Mouse (Mus musculus) stomach, embryonic 14.5 days (tissue): ENCODE results near the gene Nudt13. TPM values are rescaled to one million over a fixed set of nuclear protein-coding genes. Genes with fewer than 3 reads are reported as not detected.
A peak's percentile ranks its signal among the peaks of the same experiment; 100 is the strongest.

Experiments used
- ATAC-seq: fragments of 200-750 bp; cut with Nextera tagmentation; 2 replicates; pipeline ENCODE4 v1.8.0; 2017; ENCODE audit warnings: low read depth, moderate TSS enrichment; ENCODE audit not compliant: insufficient number of reproducible peaks, insufficient read depth, low FRiP score
- H3K27ac ChIP-seq: fragments of 300-500 bp; sonication (generic); 2 replicates; pipeline ENCODE4 v1.5.1; 2014; ENCODE audit warnings: mild to moderate bottlenecking, low read length, moderate library complexity, mixed read lengths
- H3K27me3 ChIP-seq: fragments of 300-500 bp; sonication (generic); 2 replicates; pipeline ENCODE4 v1.6.1; 2014; ENCODE audit warnings: low read length, control low read depth, mixed read lengths; ENCODE audit not compliant: control insufficient read depth, insufficient read depth
- H3K36me3 ChIP-seq: fragments of 300-500 bp; sonication (generic); 2 replicates; pipeline ENCODE4 v1.6.1; 2014; ENCODE audit warnings: mild to moderate bottlenecking, control low read depth, low read length, moderate library complexity, mixed read lengths; ENCODE audit not compliant: control insufficient read depth, insufficient read depth
- H3K4me1 ChIP-seq: fragments of 300-500 bp; sonication (generic); 2 replicates; pipeline ENCODE4 v1.6.1; 2014; ENCODE audit warnings: low read length, control low read depth, mixed read lengths; ENCODE audit not compliant: control insufficient read depth, insufficient read depth
- H3K4me2 ChIP-seq: fragments of 300-500 bp; sonication (generic); replicated peaks from 2 replicates; pipeline ENCODE4 v1.6.1; 2014; ENCODE audit warnings: low read depth, low read length, control low read depth
- H3K4me3 ChIP-seq: fragments of 300-500 bp; sonication (generic); 2 replicates; pipeline ENCODE4 v1.5.1; 2014; ENCODE audit warnings: low read depth, low read length, control low read depth
- H3K9ac ChIP-seq: fragments of 300-500 bp; sonication (generic); replicated peaks from 2 replicates; pipeline ENCODE4 v1.6.1; 2014; ENCODE audit warnings: low read depth, mild to moderate bottlenecking, control low read depth, low read length, moderate library complexity, mixed read lengths
- H3K9me3 ChIP-seq: fragments of 300-500 bp; sonication (generic); 2 replicates; pipeline ENCODE4 v1.6.1; 2016; ENCODE audit warnings: low read depth, low read length, control low read depth; ENCODE audit not compliant: control insufficient read depth
- WGBS: fragments of 180-500 bp; shearing (Covaris S2); extraction: QIAGEN DNeasy Blood & Tissue Kit; methylation state at CpG from one replicate; pipeline ENCODE4 v1.1.7; 2014; 5-methylcytosine and 5-hydroxymethylcytosine counted together
- polyA plus RNA-seq: library from polyadenylated mRNA; unstranded; fragments of >200 nt; fragmentation: Nextera tagmentation; extraction: Ambion mirVana; gene quantifications from 2 replicates; pipeline ENCODE4 v1.2.1, GENCODE M21; 2014

The Nudt13 gene
- polyA plus RNA-seq, 1 experiment from 2014 or later: 21.1 TPM

- H3K27me3 ChIP-seq: no peaks in the 10 kb centered on the region
- H3K27ac ChIP-seq: no peak overlapping the region
- H3K36me3 ChIP-seq: peaks cover 30% of the 10 kb centered on the region
- H3K4me1 ChIP-seq: no peaks in the 10 kb centered on the region
- no peak for ATAC-seq
- no peak overlapping the region for H3K4me2 ChIP-seq
- H3K9me3 ChIP-seq: no peaks in the 10 kb centered on the region
- no peak overlapping the region for H3K4me3 ChIP-seq
- H3K9ac ChIP-seq: no peak overlapping the region
- WGBS: 75% methylated on average over 3 of the region's 3 CpGs
Observed at GRCm38 (mm10) chr14:20319420-20319819, 24.9 kb downstream of the Nudt13 start.

DNA sequence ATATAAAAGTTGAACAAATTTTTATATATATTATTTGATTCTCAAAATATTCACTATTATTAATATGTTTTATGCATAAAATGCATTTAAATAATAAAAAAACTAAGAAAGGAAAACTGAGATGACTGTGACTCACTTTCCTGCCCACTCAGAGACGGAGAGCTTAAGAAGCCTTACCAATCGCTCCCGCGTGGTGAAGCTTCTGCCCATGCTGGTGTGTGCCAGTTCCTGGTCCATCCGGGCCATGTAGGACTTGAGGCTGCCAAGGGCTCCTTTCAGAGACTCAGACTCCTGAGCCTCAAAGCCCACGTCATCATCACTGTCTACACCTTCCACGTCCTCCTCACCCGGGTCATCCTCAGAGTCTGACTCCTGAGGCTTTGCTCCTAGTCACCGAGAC is 29.7 kb downstream of the Nudt13 start:
- H3K4me1 ChIP-seq: no peaks in the 10 kb centered on the region
- H3K27me3 ChIP-seq: no peaks in the 10 kb centered on the region
- H3K27ac ChIP-seq: no peak overlapping the region
- H3K4me2 ChIP-seq: no peak overlapping the region
- H3K36me3 ChIP-seq: peaks cover 44% of the 10 kb centered on the region
- no peak for ATAC-seq
- H3K9ac ChIP-seq: no peak overlapping the region
- H3K4me3 ChIP-seq: no peak overlapping the region
- WGBS: 96% methylated on average over 9 of the region's 9 CpGs
- no peaks in the 10 kb centered on the region for H3K9me3 ChIP-seq

DNA sequence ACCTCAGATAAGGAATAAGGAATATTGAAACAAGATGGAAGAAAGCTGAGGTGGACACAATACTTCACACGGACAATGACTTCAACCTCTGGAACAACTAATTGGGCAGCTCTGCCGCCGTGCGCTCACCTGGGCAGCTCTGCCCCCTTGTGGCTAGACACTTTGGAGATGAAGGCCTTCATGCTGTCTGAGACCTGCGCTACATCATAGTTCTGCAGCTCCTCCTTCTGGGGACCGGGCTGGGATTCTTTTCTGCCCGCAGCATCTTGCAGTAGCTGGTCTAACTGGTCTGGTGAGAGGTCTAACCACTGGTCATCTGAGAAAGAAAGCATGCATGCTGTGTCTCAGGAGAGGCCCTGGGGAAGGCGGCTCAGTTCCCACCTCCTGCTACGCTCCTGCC is 34.0 kb downstream of the Nudt13 start:
- no peak for ATAC-seq
- no peaks in the 10 kb centered on the region for H3K9me3 ChIP-seq
- H3K4me1 ChIP-seq: no peaks in the 10 kb centered on the region
- no peaks in the 10 kb centered on the region for H3K27me3 ChIP-seq
- no peak overlapping the region for H3K4me2 ChIP-seq
- no peak overlapping the region for H3K27ac ChIP-seq
- peaks cover 50% of the 10 kb centered on the region for H3K36me3 ChIP-seq
- H3K9ac ChIP-seq: no peak overlapping the region
- 73% methylated on average over 9 of the region's 9 CpGs for WGBS
- H3K4me3 ChIP-seq: no peak overlapping the region

GRCm38 (mm10) chr14:20331316-20331715 is 36.8 kb downstream of the Nudt13 start:
- H3K4me1 ChIP-seq: no peaks in the 10 kb centered on the region
- H3K4me3 ChIP-seq: no peak overlapping the region
- ATAC-seq: no peak
- H3K27me3 ChIP-seq: no peaks in the 10 kb centered on the region
- no peak overlapping the region for H3K9ac ChIP-seq
- WGBS: 87% methylated on average over 4 of the region's 4 CpGs
- H3K27ac ChIP-seq: no peak overlapping the region
- no peaks in the 10 kb centered on the region for H3K9me3 ChIP-seq
- H3K4me2 ChIP-seq: no peak overlapping the region
- peaks cover 55% of the 10 kb centered on the region for H3K36me3 ChIP-seq

DNA sequence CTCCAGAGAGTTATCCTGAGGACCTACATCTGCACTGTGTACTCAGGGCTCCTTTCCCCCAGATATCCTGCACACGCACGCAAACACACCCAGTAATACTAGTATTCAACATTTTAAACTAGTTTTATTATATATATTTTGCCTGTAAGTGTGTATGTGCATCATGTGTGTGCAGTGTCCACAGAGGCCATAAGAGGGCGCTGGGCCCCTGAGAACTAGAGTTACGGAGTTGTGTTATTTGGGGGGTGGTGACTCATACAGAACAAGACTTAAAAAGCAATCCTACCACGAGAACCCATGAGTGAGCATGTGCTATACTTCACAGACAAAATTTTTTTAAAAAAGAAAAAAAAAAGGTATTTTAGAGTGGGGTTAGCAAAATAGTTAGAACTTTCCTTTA is 44.9 kb downstream of the Nudt13 start:
- Histone ChIP-seq H3K27ac (no peak overlapping the region), H3K9me3 (no peaks in the 10 kb centered on the region), H3K4me2 (no peak overlapping the region), H3K9ac (no peak overlapping the region), H3K36me3 (peaks cover 31% of the 10 kb centered on the region), H3K4me1 (no peaks in the 10 kb centered on the region), H3K27me3 (no peaks in the 10 kb centered on the region), H3K4me3 (no peak overlapping the region)
- 95% methylated on average over 5 of the region's 5 CpGs for WGBS
- no peak for ATAC-seq

- Histone ChIP-seq H3K9ac (no peak overlapping the region), H3K27ac (no peak overlapping the region), H3K27me3 (no peaks in the 10 kb centered on the region), H3K4me1 (no peaks in the 10 kb centered on the region), H3K9me3 (no peaks in the 10 kb centered on the region), H3K4me3 (no peak overlapping the region), H3K36me3 (peaks cover 34% of the 10 kb centered on the region), H3K4me2 (no peak overlapping the region)
- no peak for ATAC-seq
- WGBS: 85% methylated on average over 8 of the region's 8 CpGs
Observed at GRCm38 (mm10) chr14:20340149-20340548, 45.7 kb downstream of the Nudt13 start.

GRCm38 (mm10) chr14:20340866-20341265 is 46.4 kb downstream of the Nudt13 start:
- H3K27ac ChIP-seq: no peak overlapping the region
- H3K36me3 ChIP-seq: peaks cover 36% of the 10 kb centered on the region
- no peak overlapping the region for H3K9ac ChIP-seq
- no peaks in the 10 kb centered on the region for H3K9me3 ChIP-seq
- WGBS: 81% methylated on average over 7 of the region's 7 CpGs
- H3K27me3 ChIP-seq: no peaks in the 10 kb centered on the region
- no peak for ATAC-seq
- H3K4me2 ChIP-seq: no peak overlapping the region
- no peaks in the 10 kb centered on the region for H3K4me1 ChIP-seq
- no peak overlapping the region for H3K4me3 ChIP-seq

DNA sequence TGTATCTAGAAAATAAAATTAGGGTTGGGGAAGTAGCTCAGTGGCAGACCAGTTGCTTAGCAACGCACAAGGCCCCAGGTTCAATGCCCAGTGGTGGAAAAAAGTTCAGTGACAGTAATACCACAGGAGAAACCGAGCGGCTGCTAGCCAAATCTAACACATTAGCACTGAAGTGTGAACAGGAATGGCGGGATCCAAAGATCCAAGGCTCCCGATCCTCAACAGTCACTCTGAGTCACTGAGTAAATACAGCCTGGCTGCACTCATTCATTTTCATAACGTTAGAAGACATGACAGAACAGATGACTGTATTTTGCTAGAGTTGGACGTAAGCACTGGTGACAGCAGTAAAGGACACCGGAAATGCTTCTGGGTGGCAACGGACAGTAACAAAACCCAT is 51.4 kb downstream of the Nudt13 start:
- ATAC-seq: no peak
- Histone ChIP-seq H3K4me1 (0 out of 2 replicates have a peak, but pooled peaks cover 7% of the 10 kb centered on the region), H3K27ac (no peak overlapping the region), H3K9me3 (no peaks in the 10 kb centered on the region), H3K4me3 (no peak overlapping the region), H3K9ac (no peak overlapping the region), H3K4me2 (no peak overlapping the region), H3K27me3 (no peaks in the 10 kb centered on the region), H3K36me3 (peaks cover 22% of the 10 kb centered on the region; the same call in 1 of the 2 replicates)
- WGBS: 79% methylated on average over 9 of the region's 9 CpGs

DNA sequence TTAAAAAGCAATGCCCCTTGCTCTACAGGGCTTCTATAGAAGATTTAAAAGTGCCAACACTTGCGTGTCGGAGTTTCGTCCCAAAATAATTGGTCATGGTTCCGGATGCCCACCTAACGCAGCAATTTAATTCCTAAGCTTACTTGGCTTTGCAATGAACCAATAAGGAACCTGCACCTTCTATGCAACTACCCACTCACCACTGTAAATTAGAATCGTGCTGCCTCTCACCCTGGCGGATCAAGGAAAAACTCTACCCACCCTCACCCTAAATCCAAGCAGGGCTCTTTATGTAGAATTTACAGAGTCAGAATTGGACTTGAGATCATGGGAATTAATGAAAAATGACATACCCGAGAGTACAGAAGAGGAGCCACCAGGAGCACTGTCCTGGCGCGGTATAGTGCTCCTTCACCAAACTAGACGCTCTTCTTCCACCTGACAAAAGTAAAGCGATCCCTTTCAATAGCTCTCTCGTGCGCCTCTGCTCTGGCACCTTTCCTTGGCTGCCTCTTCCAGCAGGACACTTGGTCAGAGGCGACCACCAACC is 53.0 kb downstream of the Nudt13 start:
- no peaks in the 10 kb centered on the region for H3K27me3 ChIP-seq
- 0 out of 2 replicates have a peak, but pooled peaks cover 7% of the 10 kb centered on the region for H3K4me1 ChIP-seq
- H3K36me3 ChIP-seq: peaks cover 17% of the 10 kb centered on the region
- no peak overlapping the region; the same call in 1 of the 2 replicates for H3K27ac ChIP-seq
- WGBS: 2% methylated on average over 15 of the region's 15 CpGs
- peak overlapping the region; percentile 93 for H3K9ac ChIP-seq
- peak overlapping the region; percentile 68 for H3K4me2 ChIP-seq
- no peaks in the 10 kb centered on the region for H3K9me3 ChIP-seq
- H3K4me3 ChIP-seq: peak overlapping the region; percentile 81
- peak; percentile 47; the same call in 1 of the 2 replicates for ATAC-seq
